Mouse (Mus musculus): ENCODE measurements around the gene Aamdc. TPM values are rescaled to one million over a fixed set of nuclear protein-coding genes. Genes with fewer than 3 reads are reported as not detected.
A peak's percentile ranks its signal among the peaks of the same experiment; 100 is the strongest.

Gene Aamdc
- total and polyA plus RNA-seq, 3 experiments: 16.6 to 20.2 TPM; not detected in 1

GRCm38 (mm10) chr7:97621346-97621745, 42.0 kb upstream of the Aamdc start:
- TF ChIP-seq UBTF (IDR thresholded peaks at IDR 0.05; ENCODE audit: borderline replicate concordance, insufficient read depth, low read depth, low read length): no peak
- no peak for TF ChIP-seq ELF1 (IDR thresholded peaks at IDR 0.05; ENCODE audit: low read depth, low read length)
- TF ChIP-seq ZKSCAN1 (IDR thresholded peaks at IDR 0.05; ENCODE audit: low read depth, low read length): no peak
- TF ChIP-seq SMC3 (IDR thresholded peaks at IDR 0.05; ENCODE audit: low read depth, low read length): no peak
- no peak for TF ChIP-seq MAFK (IDR thresholded peaks at IDR 0.05; ENCODE audit: borderline replicate concordance, low read depth, low read length)
- TF ChIP-seq NELFE (IDR thresholded peaks at IDR 0.05; ENCODE audit: low read depth, low read length): no peak
- TF ChIP-seq KAT2A (conservative IDR thresholded peaks at IDR 0.05; ENCODE audit: low read depth, low read length): no peak
- no peak for TF ChIP-seq POLR2A (IDR thresholded peaks at IDR 0.05; ENCODE audit: control insufficient read depth in 1 of 2, insufficient read depth in 1 of 2, low read depth in 1 of 2, low read length in 2 of 2, poor library complexity in 1 of 2)
- no peak for TF ChIP-seq CTCF (IDR thresholded peaks at IDR 0.05 in 2 of 3, conservative IDR thresholded peaks at IDR 0.05 in 1 of 3; ENCODE audit: control insufficient read depth in 1 of 3, insufficient read depth in 1 of 3, low read depth in 2 of 3, low read length in 3 of 3, poor library complexity in 1 of 3, severe bottlenecking in 1 of 3)
- TF ChIP-seq TBP (IDR thresholded peaks at IDR 0.05; ENCODE audit: low read depth, low read length): no peak
- TF ChIP-seq MAZ (IDR thresholded peaks at IDR 0.05; ENCODE audit: low read depth, low read length): no peak
- TF ChIP-seq SIN3A (IDR thresholded peaks at IDR 0.05; ENCODE audit: low read length): no peak
- no peak for TF ChIP-seq GATA1 (IDR thresholded peaks at IDR 0.05; ENCODE audit: low read depth, low read length)
- TF ChIP-seq HCFC1 (IDR thresholded peaks at IDR 0.05; ENCODE audit: low read depth, low read length): no peak
- TF ChIP-seq ZNF384 (IDR thresholded peaks at IDR 0.05; ENCODE audit: low read depth, low read length): no peak
- TF ChIP-seq BHLHE40 (IDR thresholded peaks at IDR 0.05; ENCODE audit: borderline replicate concordance, low read depth, low read length): no peak
- TF ChIP-seq CHD1 (IDR thresholded peaks at IDR 0.05; ENCODE audit: low read depth, low read length): no peak
- Histone ChIP-seq H3K9me3 (replicated peaks; ENCODE audit: insufficient read depth, low read length) (no peaks in the 10 kb centered on the region), H3K36me3 (ENCODE audit: control insufficient read depth in 1 of 2, insufficient read depth in 2 of 2, low read length in 2 of 2) (peaks cover 2 to 9% of the 10 kb centered on the region in 2 experiments), H3K4me3 (ENCODE audit: control insufficient read depth in 1 of 2, insufficient read depth in 1 of 2, low read depth in 2 of 2, low read length in 2 of 2) (no peak overlapping the region), H3K9ac (ENCODE audit: control insufficient read depth, low read depth, low read length, poor library complexity, severe bottlenecking) (no peak overlapping the region), H3K79me2 (ENCODE audit: control insufficient read depth, insufficient read depth, low read length, poor library complexity) (peaks cover 4% of the 10 kb centered on the region; the same call in 1 of the 2 replicates), H3K27me3 (ENCODE audit: control insufficient read depth in 1 of 2, insufficient read depth in 2 of 2, low read length in 2 of 2) (no peaks in the 10 kb centered on the region), H3K27ac (ENCODE audit: control insufficient read depth, low read depth, low read length) (no peak overlapping the region), H3K4me1 (ENCODE audit: control insufficient read depth in 1 of 2, insufficient read depth in 2 of 2, low read length in 2 of 2) (peaks cover 0 to 10% of the 10 kb centered on the region in 2 experiments; a peak in 2 of 4 replicates)
- DNase-seq (ENCODE audit: low read depth, low spot score): no peak

- H3K79me2 ChIP-seq (ENCODE audit: control insufficient read depth, insufficient read depth, low read length, poor library complexity): peaks cover 10% of the 10 kb centered on the region
- no peak overlapping the region for H3K4me3 ChIP-seq (ENCODE audit: control insufficient read depth in 1 of 2, insufficient read depth in 1 of 2, low read depth in 2 of 2, low read length in 2 of 2)
- peaks cover 0 to 12% of the 10 kb centered on the region in 2 experiments; a peak in 3 of 4 replicates for H3K36me3 ChIP-seq (ENCODE audit: control insufficient read depth in 1 of 2, insufficient read depth in 2 of 2, low read length in 2 of 2)
- TF ChIP-seq TCF12 (IDR thresholded peaks at IDR 0.05; ENCODE audit: low read depth, low read length) (no peak), ELF1 (IDR thresholded peaks at IDR 0.05; ENCODE audit: low read depth, low read length) (no peak)
- H3K27me3 ChIP-seq (ENCODE audit: control insufficient read depth in 1 of 2, insufficient read depth in 2 of 2, low read length in 2 of 2): no peaks in the 10 kb centered on the region
- DNase-seq (ENCODE audit: low read depth, low spot score): peak; percentile 28
- H3K9ac ChIP-seq (ENCODE audit: control insufficient read depth, low read depth, low read length, poor library complexity, severe bottlenecking): no peak overlapping the region
- H3K27ac ChIP-seq (ENCODE audit: control insufficient read depth, low read depth, low read length): no peak overlapping the region
- H3K9me3 ChIP-seq (replicated peaks; ENCODE audit: insufficient read depth, low read length): no peaks in the 10 kb centered on the region
- H3K4me1 ChIP-seq (ENCODE audit: control insufficient read depth in 1 of 2, insufficient read depth in 2 of 2, low read length in 2 of 2): peaks cover 0 to 2% of the 10 kb centered on the region in 2 experiments; a peak in 1 of 4 replicates
Observed at GRCm38 (mm10) chr7:97598548-97598947, 19.3 kb upstream of the Aamdc start.

All from MEL (cell line).